Mouse (Mus musculus) cerebellum, adult 18-20 months (tissue): ENCODE data around the gene Has1.
"Not testable (repeated sequence)": the region's sequence is repeated elsewhere in the genome, so short reads cannot be mapped to it uniquely, and the experiment has no call there.

Experiments used
- DNase-seq, 2 experiments: peaks; one replicate each; pipeline ENCODE4 v3.0.0; 2021

Has1 gene

GRCm38 (mm10) chr17:17855064-17855838, at the start of gene Has1:
Gene Has1, minus strand, starts transcription at chr17:17855205.
- DNase-seq: no peak

- DNase-seq: no peak
These were observed 45.8 kb upstream of the Has1 start for GRCm38 (mm10) chr17:17900768-17901167.

GRCm38 (mm10) chr17:17899268-17899667, 44.3 kb upstream of the Has1 start:
- DNase-seq: no peak

- DNase-seq: peak; percentile 48 to 56
These were observed 41.0 kb upstream of the Has1 start for GRCm38 (mm10) chr17:17896039-17896438.

GRCm38 (mm10) chr17:17889732-17890425, 34.9 kb upstream of the Has1 start:
- no peak for DNase-seq

- no peak for DNase-seq
These were observed 32.8 kb upstream of the Has1 start, which contains the start of the genes Fpr2 and Fpr3 for GRCm38 (mm10) chr17:17887774-17888248. Gene Fpr2, plus strand, starts transcription at chr17:17887824. Gene Fpr3, plus strand, starts transcription at chr17:17887852.

- DNase-seq: no peak
These were observed 28.8 kb upstream of the Has1 start, which contains the start of gene Fpr1 for GRCm38 (mm10) chr17:17883840-17884239. Gene Fpr1, minus strand, starts transcription at chr17:17883940.

- no peak for DNase-seq
These were observed 27.7 kb upstream of the Has1 start for GRCm38 (mm10) chr17:17882672-17883071.

GRCm38 (mm10) chr17:17879347-17879746, 24.3 kb upstream of the Has1 start:
- no peak for DNase-seq

GRCm38 (mm10) chr17:17871697-17872096, 16.7 kb upstream of the Has1 start:
- no peak for DNase-seq

- no peak for DNase-seq
These were observed 16.0 kb upstream of the Has1 start for GRCm38 (mm10) chr17:17870892-17871550.

GRCm38 (mm10) chr17:17866801-17867469, 11.9 kb upstream of the Has1 start:
- DNase-seq: no peak

GRCm38 (mm10) chr17:17865168-17865567, 10.2 kb upstream of the Has1 start:
- no peak for DNase-seq

GRCm38 (mm10) chr17:17862360-17862759, 7.4 kb upstream of the Has1 start:
- no peak for DNase-seq

GRCm38 (mm10) chr17:17860110-17860509, 5.1 kb upstream of the Has1 start:
- DNase-seq: no peak

GRCm38 (mm10) chr17:17857446-17857845, 2.4 kb upstream of the Has1 start:
- DNase-seq: no peak

GRCm38 (mm10) chr17:17856612-17857011, 1.6 kb upstream of the Has1 start:
- no peak for DNase-seq

GRCm38 (mm10) chr17:17849906-17850712, 4.9 kb downstream of the Has1 start:
- no peak for DNase-seq

- no peak for DNase-seq
These were observed 6.0 kb downstream of the Has1 start for GRCm38 (mm10) chr17:17848988-17849387.

GRCm38 (mm10) chr17:17845187-17846027, 9.6 kb downstream of the Has1 start:
- peak in 1 of 2 experiments; percentile 39 for DNase-seq

GRCm38 (mm10) chr17:17844606-17845005, 10.4 kb downstream of the Has1 start:
- not testable (repeated sequence) for DNase-seq
